Mouse (Mus musculus): ENCODE measurements around the gene Mrps27.

DNA sequence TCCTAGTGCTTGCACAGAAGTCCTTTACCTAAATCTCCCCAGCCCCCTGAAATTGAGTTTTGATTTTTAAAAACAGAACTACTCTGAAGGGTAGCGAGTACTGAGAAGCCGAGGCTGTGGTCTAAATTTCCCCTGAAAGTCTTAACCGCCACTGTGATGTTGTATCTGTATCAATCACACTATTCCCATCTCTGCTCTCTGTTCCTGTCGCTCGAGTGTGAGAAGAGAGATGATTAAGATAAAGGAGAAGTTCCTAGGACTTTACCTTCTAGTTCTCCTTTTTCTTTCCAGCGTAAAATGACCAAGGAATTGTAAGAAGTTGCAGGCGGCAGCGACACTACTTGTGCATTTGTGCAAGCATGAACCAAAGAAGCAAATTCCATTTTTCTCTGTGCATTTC, 38.4 kb upstream of the Mrps27 start:
- TF ChIP-seq USF1 (IDR thresholded peaks at IDR 0.05; ENCODE audit: low read depth, low read length) (no peak), HCFC1 (IDR thresholded peaks at IDR 0.05; ENCODE audit: low read depth, low read length) (no peak), TBP (conservative IDR thresholded peaks at IDR 0.05; ENCODE audit: low read depth, low read length) (no peak), UBTF (IDR thresholded peaks at IDR 0.05; ENCODE audit: low read depth, low read length) (no peak), POLR2A (IDR thresholded peaks at IDR 0.05; ENCODE audit: low read depth, low read length) (no peak), MXI1 (IDR thresholded peaks at IDR 0.05; ENCODE audit: low read depth, low read length) (no peak), CHD2 (IDR thresholded peaks at IDR 0.05; ENCODE audit: low read length) (no peak), CTCF (conservative IDR thresholded peaks at IDR 0.05 in 1 of 2, IDR thresholded peaks at IDR 0.05 in 1 of 2; ENCODE audit: low read depth in 2 of 2, low read length in 2 of 2) (no peak), TCF12 (IDR thresholded peaks at IDR 0.05; ENCODE audit: low read depth, low read length) (no peak), ZKSCAN1 (IDR thresholded peaks at IDR 0.05; ENCODE audit: borderline replicate concordance, low read depth, low read length) (no peak)
